Comparison of ENCODE assay signal across 8 mouse cellular contexts in genomic region chr9:42673385-42674016, GRCm38 (mm10).
DNase-seq lines count a peak whose midpoint lies in the region; ATAC-seq and TF ChIP-seq lines count a peak whose summit lies in the region.

No protein-coding gene starts in this region.

- H3K36me3 ChIP-seq in kidney, adult 2 months (ENCODE audit: control insufficient read depth, insufficient read depth, low read length): no peaks in the 10 kb centered on the region
- H3K36me3 ChIP-seq in lung, embryonic 14.5 days (ENCODE audit: insufficient read depth): no peaks in the 10 kb centered on the region

- no peak overlapping the region for H3K4me3 ChIP-seq in kidney, adult 2 months (ENCODE audit: insufficient read depth, low read depth, low read length)
- no peak overlapping the region for H3K4me3 ChIP-seq in lung, embryonic 14.5 days (ENCODE audit: low read depth, low read length)

- H3K4me2 ChIP-seq in lung, embryonic 14.5 days: no peak overlapping the region

- no peaks in the 10 kb centered on the region for H3K27me3 ChIP-seq in kidney, adult 2 months (replicated peaks; ENCODE audit: control insufficient read depth, insufficient read depth, low read length)
- H3K27me3 ChIP-seq in lung, embryonic 14.5 days (ENCODE audit: insufficient read depth, low read length): no peaks in the 10 kb centered on the region

- no peak for TF ChIP-seq CTCF in kidney, adult 2 months (conservative IDR thresholded peaks at IDR 0.05; ENCODE audit: insufficient read depth, insufficient read length, low read depth, low read length)
- TF ChIP-seq CTCF in lung, embryonic 14.5 days (IDR thresholded peaks at IDR 0.05; ENCODE audit: low read depth): no peak

- no peak overlapping the region for H3K9ac ChIP-seq in lung, embryonic 14.5 days

- TF ChIP-seq POLR2A in kidney, adult 2 months (IDR thresholded peaks at IDR 0.05; ENCODE audit: low read depth, low read length): no peak

- no peaks in the 10 kb centered on the region for H3K9me3 ChIP-seq in lung, embryonic 14.5 days (ENCODE audit: low read depth, low read length)

- ATAC-seq in lung, embryonic 14.5 days (ENCODE audit: insufficient read depth): peak; percentile 58
- peak; percentile 49 for ATAC-seq in neutrophil, adult 5-6 weeks (ENCODE audit: extremely low read depth, insufficient number of reproducible peaks, low FRiP score, poor library complexity, severe bottlenecking)

- H3K4me1 ChIP-seq in kidney, adult 2 months (ENCODE audit: control insufficient read depth, insufficient read depth, low read length): peaks cover 14% of the 10 kb centered on the region; the same call in 1 of the 2 replicates
- H3K4me1 ChIP-seq in lung, embryonic 14.5 days (ENCODE audit: insufficient read depth): no peaks in the 10 kb centered on the region; the same call in 1 of the 2 replicates

- intact Hi-C loops in left cerebral cortex, postnatal 4 days (cut with DNase I): no loop called here

- 18% methylated on average over 12 of the region's 12 CpGs for WGBS in kidney, adult 2 months
- 34% methylated on average over 12 of the region's 12 CpGs for WGBS in lung, embryonic 14.5 days

- DNase-seq in embryo, embryonic 11 days: peak; percentile 39
- no peak for DNase-seq in embryo, embryonic 9.5 days (ENCODE audit: extremely low spot score)
- peak; percentile 87 for DNase-seq in kidney, adult 2 months
- DNase-seq in lung, embryonic 14.5 days: peak; percentile 27
- no peak for DNase-seq in cerebellum, adult 11 months
- DNase-seq in left cerebral cortex, postnatal 4 days: no peak
- DNase-seq in cerebellum, postnatal 25 days: no peak

- H3K27ac ChIP-seq in kidney, adult 2 months (ENCODE audit: insufficient read depth, low read depth, low read length): peak overlapping the region; percentile 38
- H3K27ac ChIP-seq in lung, embryonic 14.5 days (ENCODE audit: low read depth): peak overlapping the region; percentile 88

Comparison
In these comparisons a context has a peak if more than half of its experiments do, and no peak if none do; other contexts are left out.
1. DNase-seq: peak in embryo, embryonic 11 days (single experiment), kidney, adult 2 months (single experiment) and lung, embryonic 14.5 days (single experiment); none in embryo, embryonic 9.5 days (single experiment), cerebellum, adult 11 months (single experiment), left cerebral cortex, postnatal 4 days (single experiment) and cerebellum, postnatal 25 days (0 of 2).